Mouse (Mus musculus) retina, postnatal 1 day (tissue): ENCODE measurements around the gene Gnb4.

Source experiments
- DNase-seq: peaks from one replicate; pipeline ENCODE4 v3.0.0-alpha.2; 2012

The Gnb4 gene

GRCm38 (mm10) chr3:32616331-32617052 lies at the start of gene Gnb4:
Gnb4 (minus strand) TSS chr3:32616585.
- peak; percentile 90 for DNase-seq

GRCm38 (mm10) chr3:32661556-32661930 lies 45.2 kb upstream of the Gnb4 start:
- no peak for DNase-seq

GRCm38 (mm10) chr3:32660831-32661555 lies 44.6 kb upstream of the Gnb4 start:
- no peak for DNase-seq

GRCm38 (mm10) chr3:32660276-32660675 lies 43.9 kb upstream of the Gnb4 start:
- DNase-seq: peak; percentile 3

GRCm38 (mm10) chr3:32659506-32659905 lies 43.1 kb upstream of the Gnb4 start:
- DNase-seq: no peak

GRCm38 (mm10) chr3:32658821-32659220 lies 42.4 kb upstream of the Gnb4 start:
- no peak for DNase-seq

GRCm38 (mm10) chr3:32658401-32658800 lies 42.0 kb upstream of the Gnb4 start:
- no peak for DNase-seq

- DNase-seq: no peak
These were observed 40.1 kb upstream of the Gnb4 start for GRCm38 (mm10) chr3:32656398-32656994.

GRCm38 (mm10) chr3:32655994-32656393 lies 39.6 kb upstream of the Gnb4 start:
- DNase-seq: no peak

- no peak for DNase-seq
These were observed 36.4 kb upstream of the Gnb4 start for GRCm38 (mm10) chr3:32652739-32653138.

- DNase-seq: no peak
These were observed 32.9 kb upstream of the Gnb4 start for GRCm38 (mm10) chr3:32649284-32649683.

- DNase-seq: no peak
These were observed 30.5 kb upstream of the Gnb4 start for GRCm38 (mm10) chr3:32646918-32647317.

GRCm38 (mm10) chr3:32644751-32645150 lies 28.4 kb upstream of the Gnb4 start:
- DNase-seq: no peak

GRCm38 (mm10) chr3:32642116-32642515 lies 25.7 kb upstream of the Gnb4 start:
- DNase-seq: no peak

- DNase-seq: no peak
These were observed 21.9 kb upstream of the Gnb4 start for GRCm38 (mm10) chr3:32638240-32638639.

- no peak for DNase-seq
These were observed 16.4 kb upstream of the Gnb4 start for GRCm38 (mm10) chr3:32632760-32633264.

- DNase-seq: no peak
These were observed 13.8 kb upstream of the Gnb4 start for GRCm38 (mm10) chr3:32630210-32630609.

- DNase-seq: no peak
These were observed 11.8 kb upstream of the Gnb4 start for GRCm38 (mm10) chr3:32628141-32628540.

- no peak for DNase-seq
These were observed 5.7 kb upstream of the Gnb4 start for GRCm38 (mm10) chr3:32622106-32622505.

GRCm38 (mm10) chr3:32621658-32622057 lies 5.3 kb upstream of the Gnb4 start:
- no peak for DNase-seq

- peak; percentile 40 for DNase-seq
These were observed 763 bp upstream of the Gnb4 start for GRCm38 (mm10) chr3:32617053-32617642.

- no peak for DNase-seq
These were observed 417 bp downstream of the Gnb4 start for GRCm38 (mm10) chr3:32616006-32616330.

- no peak for DNase-seq
These were observed 1.0 kb downstream of the Gnb4 start for GRCm38 (mm10) chr3:32615376-32615775.

GRCm38 (mm10) chr3:32614786-32615185 lies 1.6 kb downstream of the Gnb4 start:
- no peak for DNase-seq
